Comparison of ENCODE assay signal across 17 mouse cellular contexts in genomic region chr2:52179678-52180077, GRCm38 (mm10).
DNase-seq lines count a peak whose midpoint lies in the region; ATAC-seq and TF ChIP-seq lines count a peak whose summit lies in the region.
"Had no signal": no experiment of that assay in that cellular context is flagged by ENCODE, and none has a peak within 500 bp of the region (broad histone marks: within the 10 kb centered on the region; RNA-seq: fewer than 3 reads in every experiment).

No protein-coding gene starts in this region.

- dilution Hi-C loops in CH12.LX (cut with MboI; ENCODE audit: extremely low pct_ligation_motif_present, extremely low pct_unique_long_range_greater_than_20kb, low sequenced_read_pairs): no loop called here

- no peak for TF ChIP-seq EP300 in CH12.LX (IDR thresholded peaks at IDR 0.05; ENCODE audit: low read length)

- no peak overlapping the region for H3K9ac ChIP-seq in kidney, postnatal 0 days (ENCODE audit: low read depth, low read length)
- no peak overlapping the region for H3K9ac ChIP-seq in CH12.LX (ENCODE audit: insufficient read depth, low read depth)
- H3K9ac ChIP-seq: limb, embryonic 12.5 days; liver, embryonic 14.5 days; midbrain, embryonic 12.5 days had no signal

- no peak overlapping the region for H3K4me3 ChIP-seq in kidney, postnatal 0 days (replicated peaks; ENCODE audit: low read depth, low read length)
- H3K4me3 ChIP-seq in CH12.LX (replicated peaks in 1 of 3; ENCODE audit: low read depth in 2 of 3, low read length in 2 of 3, poor library complexity in 1 of 3): no peak overlapping the region
- H3K4me3 ChIP-seq: heart, embryonic 10.5 days; limb, embryonic 12.5 days; midbrain, embryonic 12.5 days had no signal

- DNase-seq in kidney, postnatal 0 days (ENCODE audit: low spot score): peak; percentile 55
- no peak for DNase-seq in kidney, postnatal 14 days
- DNase-seq in CH12.LX (ENCODE audit: extremely low read depth): peak; percentile 18
- peak; percentile 27 for DNase-seq in brain, adult 2 months (ENCODE audit: low read depth, low spot score)
- no peak for DNase-seq in left cerebral cortex, adult 9 months (ENCODE audit: low spot score in 2 of 2)
- no peak for DNase-seq in c-Kit-positive CD71-positive TER-119-positive erythroid progenitor cells, embryonic 14.5 days (ENCODE audit: low spot score)
- DNase-seq: adrenal gland, adult 8-10 months; cerebellum, postnatal 10 days; gastrocnemius, postnatal 10 days; kidney, adult 8-10 months; lung, postnatal 14 days had no signal

- H3K9me3 ChIP-seq in kidney, postnatal 0 days (replicated peaks; ENCODE audit: low read length): no peaks in the 10 kb centered on the region
- no peaks in the 10 kb centered on the region for H3K9me3 ChIP-seq in CH12.LX (replicated peaks; ENCODE audit: low read length)
- H3K9me3 ChIP-seq: heart, embryonic 10.5 days; limb, embryonic 12.5 days; midbrain, embryonic 12.5 days had no signal

- H3K27ac ChIP-seq in kidney, postnatal 0 days: no peak overlapping the region
- no peak overlapping the region for H3K27ac ChIP-seq in CH12.LX (ENCODE audit: insufficient read depth, low read depth)
- H3K27ac ChIP-seq: heart, embryonic 10.5 days; limb, embryonic 12.5 days; liver, embryonic 14.5 days; midbrain, embryonic 12.5 days had no signal

- ATAC-seq in kidney, postnatal 0 days (replicated peaks; ENCODE audit: low FRiP score, low read depth): no peak
- ATAC-seq in neutrophil, adult 5-6 weeks (ENCODE audit: extremely low read depth, insufficient number of reproducible peaks, low FRiP score, poor library complexity, severe bottlenecking): peak; percentile 31; the same call in 1 of the 2 replicates
- ATAC-seq: hindbrain, embryonic 16.5 days had no signal

- no peaks in the 10 kb centered on the region for H3K27me3 ChIP-seq in kidney, postnatal 0 days (ENCODE audit: insufficient read depth, low read length)
- H3K27me3 ChIP-seq in CH12.LX (replicated peaks): no peaks in the 10 kb centered on the region
- H3K27me3 ChIP-seq: limb, embryonic 12.5 days; midbrain, embryonic 12.5 days had no signal

- no peaks in the 10 kb centered on the region for H3K36me3 ChIP-seq in kidney, postnatal 0 days (ENCODE audit: insufficient read depth, low read length)
- H3K36me3 ChIP-seq in CH12.LX (replicated peaks in 1 of 2; ENCODE audit: control insufficient read depth in 1 of 2, insufficient read depth in 1 of 2, low read length in 1 of 2): no peaks in the 10 kb centered on the region
- H3K36me3 ChIP-seq: heart, embryonic 10.5 days; limb, embryonic 12.5 days; midbrain, embryonic 12.5 days had no signal

- no peak for TF ChIP-seq POLR2A in CH12.LX (IDR thresholded peaks at IDR 0.05; ENCODE audit: low read depth, low read length)

- no peak overlapping the region for H3K4me2 ChIP-seq in kidney, postnatal 0 days (ENCODE audit: low read length)
- no peak overlapping the region for H3K4me2 ChIP-seq in CH12.LX (ENCODE audit: insufficient read depth, low read depth, poor library complexity, severe bottlenecking)
- H3K4me2 ChIP-seq: limb, embryonic 12.5 days; midbrain, embryonic 12.5 days had no signal

- no peak for TF ChIP-seq CTCF in kidney, postnatal 0 days (IDR thresholded peaks at IDR 0.05; ENCODE audit: low read depth)
- no peak for TF ChIP-seq CTCF in CH12.LX (conservative IDR thresholded peaks at IDR 0.05 in 1 of 2, IDR thresholded peaks at IDR 0.05 in 1 of 2; ENCODE audit: low read depth in 2 of 2, low read length in 2 of 2)

- H3K79me2 ChIP-seq in CH12.LX (replicated peaks; ENCODE audit: control insufficient read depth, extremely low read depth, insufficient read depth, poor library complexity, severe bottlenecking): no peaks in the 10 kb centered on the region

- in situ Hi-C loops in CH12.LX (cut with MboI; ENCODE audit: low pct_ligation_motif_present, low pct_unique_long_range_greater_than_20kb, low sequenced_read_pairs): no loop called here

- no peak for TF ChIP-seq RAD21 in CH12.LX (IDR thresholded peaks at IDR 0.05; ENCODE audit: low read depth, low read length)

- no peaks in the 10 kb centered on the region for H3K4me1 ChIP-seq in kidney, postnatal 0 days (replicated peaks; ENCODE audit: insufficient read depth, low read length)
- peaks cover 6 to 33% of the 10 kb centered on the region in 2 experiments; a peak in 3 of 4 replicates for H3K4me1 ChIP-seq in CH12.LX (ENCODE audit: control insufficient read depth in 1 of 2, insufficient read depth in 2 of 2)
- H3K4me1 ChIP-seq: limb, embryonic 12.5 days; midbrain, embryonic 12.5 days had no signal

- WGBS in kidney, postnatal 0 days: 52% methylated on average over 1 of the region's 1 CpGs

TF ChIP-seq in CH12.LX, 34 proteins besides CTCF, POLR2A, EP300 and RAD21:
- TF ChIP-seq MEF2A (IDR thresholded peaks at IDR 0.05; ENCODE audit: borderline replicate concordance, low read depth, low read length) (no peak), TBP (conservative IDR thresholded peaks at IDR 0.05; ENCODE audit: low read depth, low read length) (peak; percentile 68; the same call in 1 of the 2 replicates), ZNF384 (IDR thresholded peaks at IDR 0.05; ENCODE audit: low read depth, low read length) (no peak)

Comparison
In these comparisons a context has a peak if more than half of its experiments do, and no peak if none do; other contexts are left out.
1. DNase-seq: peak in kidney, postnatal 0 days (single experiment), CH12.LX (single experiment) and brain, adult 2 months (single experiment); none in kidney, postnatal 14 days (single experiment), left cerebral cortex, adult 9 months (0 of 2) and c-Kit-positive CD71-positive TER-119-positive erythroid progenitor cells, embryonic 14.5 days (single experiment).